Mouse (Mus musculus) ovary, postnatal 14 days (tissue): ENCODE data around the gene Ptpn14.

Experiments
- DNase-seq: peaks from one replicate; pipeline ENCODE4 v3.0.0; 2022; ENCODE audit warnings: low spot score

Gene Ptpn14

DNA sequence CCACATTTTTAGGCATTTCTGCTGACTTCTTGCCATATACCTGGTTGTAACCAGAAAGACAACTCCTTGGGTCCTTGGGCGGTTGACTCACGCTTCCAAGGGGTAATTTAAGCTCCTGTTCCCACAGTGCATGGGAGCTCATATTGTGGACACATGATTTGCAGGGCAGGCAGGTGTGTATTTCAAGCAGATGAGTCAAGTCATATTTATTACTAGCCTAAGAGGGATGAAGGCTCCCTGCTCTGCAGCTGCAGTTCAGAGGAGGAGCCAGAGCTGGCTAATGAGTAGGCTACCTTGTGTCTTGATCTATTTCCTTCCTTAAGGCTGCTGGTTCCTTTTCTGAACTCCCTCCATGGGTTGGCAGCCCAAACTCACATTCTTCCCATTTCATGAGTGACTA, 83.7 kb downstream of the Ptpn14 start:
- DNase-seq: no peak

DNA sequence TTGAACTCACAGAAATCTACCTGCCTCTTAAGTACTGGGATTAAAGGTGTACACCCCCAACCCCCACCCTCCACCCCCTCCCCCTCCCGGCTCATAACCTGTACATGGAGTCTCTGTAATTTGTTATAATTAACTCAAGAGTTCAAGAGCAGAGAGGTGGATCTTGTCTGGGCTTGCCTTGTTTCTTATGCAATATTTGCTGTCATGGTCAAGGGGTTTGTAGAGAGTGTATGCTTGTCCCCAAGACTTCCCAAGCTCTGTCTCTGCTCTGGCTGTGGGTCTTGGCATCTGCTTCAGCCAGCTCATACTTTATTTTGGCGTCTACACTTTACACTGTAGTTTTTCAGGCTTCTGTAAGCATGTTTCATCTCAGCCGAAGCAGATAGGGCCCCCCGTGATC, 86.3 kb downstream of the Ptpn14 start:
- no peak for DNase-seq

DNA sequence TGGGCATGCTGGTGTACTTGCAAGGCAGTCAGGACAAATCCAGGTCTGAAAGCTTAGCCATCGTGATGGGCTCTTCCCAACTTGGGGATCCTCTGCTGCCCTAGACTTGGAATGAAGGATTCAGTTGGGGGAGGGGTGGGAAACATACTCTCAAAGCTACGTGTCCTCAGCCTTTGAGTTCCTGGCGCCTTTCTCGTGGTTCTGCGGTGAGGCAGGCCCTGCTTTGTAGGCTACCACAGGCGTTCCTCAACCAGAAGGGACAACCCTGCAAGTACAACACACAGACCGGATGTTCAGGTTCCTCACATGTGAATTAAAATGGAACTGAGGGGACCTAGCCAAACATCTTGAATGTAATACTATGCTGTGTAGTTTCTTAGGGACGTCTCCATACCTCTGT, 89.0 kb downstream of the Ptpn14 start:
- no peak for DNase-seq

DNA sequence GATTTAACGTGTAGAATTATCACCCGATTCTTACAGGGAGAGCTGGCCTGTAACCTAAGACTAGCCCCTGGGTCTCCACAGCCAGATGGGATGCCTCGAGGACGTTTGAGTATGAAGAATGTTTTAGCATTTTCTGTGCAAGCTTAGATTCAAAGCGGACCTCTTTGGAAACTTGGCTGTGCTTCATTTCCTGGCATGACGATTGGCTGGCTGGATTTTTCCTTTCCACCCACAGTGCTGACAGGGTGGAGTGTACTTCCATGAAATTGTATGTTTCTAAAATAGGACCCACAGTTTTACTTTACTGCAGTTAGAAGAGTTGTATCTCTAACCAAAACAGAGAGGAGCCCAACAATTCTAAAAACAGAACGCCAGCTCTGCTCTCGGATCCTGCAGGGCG, 89.7 kb downstream of the Ptpn14 start:
- DNase-seq: no peak

DNA sequence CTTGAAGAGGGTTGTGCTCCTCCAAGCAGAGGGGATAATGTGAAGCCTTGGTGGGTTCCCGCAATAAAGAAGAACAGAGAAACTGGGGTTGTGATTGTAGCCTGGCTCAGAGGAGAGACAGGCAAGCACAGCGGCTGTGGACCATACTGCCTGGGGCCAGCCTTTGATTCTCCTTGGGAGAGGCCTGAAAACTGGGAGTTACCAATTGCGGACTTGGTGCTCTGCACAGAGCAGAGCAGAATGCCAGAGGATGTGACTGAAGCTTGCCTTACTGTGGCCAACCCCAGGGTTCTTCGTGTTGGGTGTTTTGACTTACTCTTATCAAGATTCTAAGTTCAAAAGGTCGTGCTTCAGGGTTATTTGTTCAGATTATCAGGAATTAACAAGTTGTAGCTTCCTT, 92.0 kb downstream of the Ptpn14 start:
- DNase-seq: no peak

DNA sequence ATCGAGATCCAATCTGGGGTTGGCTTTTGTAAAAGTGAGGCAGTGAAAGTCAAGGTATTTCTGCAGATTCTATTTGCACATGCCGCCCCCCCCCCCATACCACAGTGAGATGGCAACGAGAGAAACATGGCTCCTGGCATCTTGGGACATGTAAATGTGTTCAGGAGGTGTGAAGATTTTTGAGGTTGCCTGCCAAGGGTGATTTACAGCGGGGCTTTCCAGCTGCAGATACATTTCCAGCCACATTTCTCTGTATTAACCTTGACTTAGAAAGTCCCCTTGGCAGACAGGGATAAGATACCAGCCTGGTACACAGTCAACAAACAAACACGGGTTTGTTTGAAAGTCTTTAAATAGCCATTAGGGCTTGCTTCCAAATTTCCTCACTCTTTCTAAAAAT, 96.4 kb downstream of the Ptpn14 start:
- no peak for DNase-seq

DNA sequence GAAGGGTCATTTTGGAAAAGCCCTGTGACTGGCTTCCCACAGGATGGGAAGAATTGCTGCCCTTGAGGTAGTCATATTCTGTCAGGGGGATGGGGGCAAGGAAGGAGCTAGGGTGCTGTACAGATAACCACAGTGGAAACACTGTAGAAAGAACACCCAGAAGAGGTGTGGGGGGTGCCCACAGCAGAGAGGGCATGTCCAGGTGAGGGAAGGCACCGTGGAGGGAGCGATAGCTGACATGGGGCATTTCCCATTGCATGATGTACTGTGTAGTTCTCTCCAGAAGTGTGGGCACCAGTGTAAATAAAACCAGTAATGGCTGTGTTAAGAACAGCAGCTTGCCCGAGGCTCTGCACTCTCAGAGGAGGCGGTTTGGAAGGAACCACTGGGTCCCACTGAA, 102.3 kb downstream of the Ptpn14 start:
- DNase-seq: no peak

DNA sequence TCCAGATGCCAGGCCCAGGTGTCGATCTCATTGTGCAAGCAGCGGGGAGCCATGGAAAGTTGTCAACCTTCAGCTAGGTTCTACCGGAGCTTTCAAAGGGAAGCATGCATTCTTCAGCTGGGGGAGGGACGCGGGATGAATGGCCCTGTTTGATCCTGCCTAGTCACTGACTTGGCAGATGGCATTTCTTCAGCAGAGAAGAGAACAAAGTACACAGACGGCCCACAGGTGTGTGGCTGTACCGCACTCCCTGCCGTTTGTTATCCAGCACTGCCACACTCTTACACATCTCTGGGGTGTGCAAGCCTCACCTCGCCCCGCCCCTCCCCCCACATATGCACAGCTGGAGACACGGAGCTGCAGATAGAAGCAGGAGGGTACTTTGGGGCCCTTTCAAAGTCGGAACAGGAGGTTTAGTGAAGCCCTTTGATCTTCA, 102.7 kb downstream of the Ptpn14 start:
- DNase-seq: no peak

DNA sequence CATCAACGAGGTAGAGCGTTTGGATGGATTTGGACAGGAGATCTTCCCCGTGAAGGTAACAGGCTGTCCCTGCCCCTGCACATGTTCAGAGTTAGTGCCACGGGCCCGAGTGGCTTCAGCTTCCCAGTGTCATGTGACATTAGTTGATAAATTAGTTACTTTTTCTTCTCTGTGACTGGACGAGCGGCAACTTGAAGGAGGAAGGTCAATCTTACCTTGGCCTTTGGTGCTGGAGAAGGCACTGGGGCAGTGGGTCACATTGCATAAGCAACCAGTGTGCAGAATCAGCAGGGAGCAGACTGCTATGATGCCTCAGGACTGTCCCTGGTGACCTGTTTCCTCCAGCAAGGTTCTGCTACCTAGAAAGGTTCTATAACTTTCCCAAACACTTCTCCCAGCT, 105.3 kb downstream of the Ptpn14 start:
- DNase-seq: no peak

DNA sequence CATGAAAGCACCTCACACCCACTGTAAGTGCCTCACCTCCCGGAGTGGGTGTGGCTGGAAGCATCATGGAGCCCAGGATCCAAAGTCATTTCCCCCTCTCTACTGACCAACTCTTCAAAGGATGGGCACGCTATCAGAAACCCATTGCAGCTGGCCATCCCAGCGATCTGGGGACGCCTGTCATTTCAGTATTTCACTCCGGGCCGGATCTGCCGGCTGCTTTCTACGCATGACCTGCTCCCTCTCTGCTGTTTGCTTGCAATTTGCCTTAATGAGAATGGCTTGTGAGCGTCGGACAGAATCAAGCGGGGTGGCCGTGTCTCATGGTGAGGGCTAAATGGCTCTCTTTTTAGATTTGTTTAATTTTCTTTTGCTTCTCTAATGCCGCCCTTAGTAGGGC, 106.1 kb downstream of the Ptpn14 start:
- DNase-seq: no peak

DNA sequence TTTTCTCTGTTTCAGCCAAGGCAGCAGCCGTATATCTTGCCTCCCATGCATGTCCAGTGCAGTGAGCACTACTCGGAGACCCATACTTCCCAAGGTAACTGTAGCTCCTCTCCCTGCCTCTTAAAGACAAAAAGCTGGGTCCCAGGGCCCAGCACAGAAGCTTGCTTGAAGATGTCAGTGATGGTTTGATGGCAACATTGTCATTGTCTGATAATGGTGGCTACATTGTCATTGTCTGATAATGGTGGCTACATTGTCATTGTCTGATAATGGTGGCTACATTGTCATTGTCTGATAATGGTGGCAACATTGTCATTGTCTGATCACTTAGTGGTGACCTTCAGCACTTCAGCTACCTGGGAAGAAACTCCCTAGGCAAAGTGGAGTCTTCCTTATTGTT, 118.3 kb downstream of the Ptpn14 start:
- DNase-seq: no peak

DNA sequence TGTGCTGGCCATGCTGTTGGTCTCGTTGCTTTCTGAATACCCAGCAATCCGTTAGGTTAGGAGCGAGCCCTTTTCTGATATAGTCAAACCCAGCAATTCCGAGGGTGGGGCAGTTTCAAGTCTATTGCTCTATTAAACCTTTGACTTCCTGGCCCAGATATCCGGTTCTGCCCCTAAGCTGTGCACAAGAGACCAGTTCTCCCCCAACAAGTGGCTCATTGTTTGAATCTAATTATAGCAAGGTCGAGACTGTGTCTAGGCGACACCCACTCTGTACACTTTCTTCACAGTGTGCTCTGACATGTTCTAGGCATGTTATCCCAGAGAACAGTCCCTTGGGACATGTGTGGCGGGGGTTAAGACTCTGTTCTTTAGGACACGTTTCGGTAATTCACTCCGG, 121.5 kb downstream of the Ptpn14 start:
- DNase-seq: no peak

DNA sequence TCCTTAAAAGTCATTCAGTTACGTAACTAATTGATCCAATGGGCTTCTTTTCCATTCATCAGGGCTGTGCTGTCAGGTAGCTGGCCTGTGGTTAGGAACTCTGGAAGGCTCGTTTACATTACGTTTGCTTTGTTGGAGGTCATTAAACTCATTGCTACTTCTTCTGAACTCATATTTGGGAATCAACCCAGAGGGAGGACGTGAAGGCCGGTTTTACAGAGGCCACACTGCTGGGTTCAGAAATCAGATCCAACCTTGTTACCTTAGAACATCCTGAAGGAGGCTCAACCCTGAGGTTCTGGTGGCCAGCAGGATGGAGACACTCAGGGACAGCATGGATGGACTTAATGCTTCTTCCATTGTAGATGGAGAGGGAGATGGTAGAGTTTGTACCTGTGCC, 124.0 kb downstream of the Ptpn14 start:
- DNase-seq: no peak

DNA sequence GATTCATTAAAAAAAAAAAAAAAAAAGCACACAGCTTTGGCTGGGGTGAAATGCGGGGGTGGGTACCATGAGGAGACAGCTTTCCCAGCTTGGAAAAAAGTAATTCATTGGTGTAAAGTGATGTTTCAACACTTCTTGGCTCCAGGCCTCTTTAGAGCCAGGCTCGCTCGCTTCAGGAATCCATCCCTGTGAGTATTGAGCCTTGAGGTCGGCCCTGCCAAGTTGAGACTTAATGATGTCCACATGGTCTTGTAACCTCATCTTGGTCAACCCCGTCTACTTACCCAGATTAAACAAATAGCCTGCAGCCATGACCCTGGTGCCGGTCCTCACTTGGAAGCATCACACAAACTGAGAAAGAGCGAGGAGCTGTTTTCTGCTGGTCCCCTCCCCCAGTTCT, 124.4 kb downstream of the Ptpn14 start:
- no peak for DNase-seq

DNA sequence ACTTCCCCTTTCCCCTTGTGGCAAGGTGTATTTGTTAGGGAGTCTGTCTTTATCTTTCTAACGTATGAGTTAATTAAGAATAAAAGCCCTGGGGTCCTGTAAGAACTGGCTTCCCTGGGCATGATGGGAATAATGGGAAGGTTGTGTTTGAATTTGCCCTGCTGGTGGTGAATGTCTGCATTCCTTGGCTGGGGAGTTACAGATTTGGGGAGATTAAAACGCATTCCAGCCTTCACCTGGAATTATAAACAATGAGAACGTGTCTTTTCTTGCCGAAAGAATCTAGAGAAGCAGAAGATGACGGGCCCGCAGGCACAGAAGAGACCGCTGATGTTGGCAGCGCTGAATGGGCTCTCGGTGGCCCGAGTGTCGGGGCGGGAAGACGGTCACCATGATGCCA, 126.6 kb downstream of the Ptpn14 start:
- DNase-seq: no peak

DNA sequence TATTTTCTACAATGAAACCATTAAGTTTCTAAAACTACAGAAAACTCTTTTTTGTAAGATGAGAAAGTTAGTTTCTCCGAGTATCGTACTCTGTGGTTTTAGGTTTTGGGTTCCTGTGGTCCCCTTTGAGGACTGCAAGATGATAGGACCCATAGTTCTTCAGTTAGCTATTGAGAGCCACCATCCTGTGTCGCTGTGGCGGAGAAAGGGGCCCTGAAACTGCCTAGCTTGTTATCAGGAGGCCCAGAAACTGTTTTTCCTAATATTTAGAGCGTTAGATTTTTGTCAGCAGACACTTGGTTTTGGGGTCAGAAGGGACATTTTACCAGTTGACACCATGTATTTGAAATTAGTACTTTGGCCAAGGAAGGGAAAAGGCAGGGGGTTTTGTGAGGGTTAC, 127.7 kb downstream of the Ptpn14 start:
- no peak for DNase-seq

DNA sequence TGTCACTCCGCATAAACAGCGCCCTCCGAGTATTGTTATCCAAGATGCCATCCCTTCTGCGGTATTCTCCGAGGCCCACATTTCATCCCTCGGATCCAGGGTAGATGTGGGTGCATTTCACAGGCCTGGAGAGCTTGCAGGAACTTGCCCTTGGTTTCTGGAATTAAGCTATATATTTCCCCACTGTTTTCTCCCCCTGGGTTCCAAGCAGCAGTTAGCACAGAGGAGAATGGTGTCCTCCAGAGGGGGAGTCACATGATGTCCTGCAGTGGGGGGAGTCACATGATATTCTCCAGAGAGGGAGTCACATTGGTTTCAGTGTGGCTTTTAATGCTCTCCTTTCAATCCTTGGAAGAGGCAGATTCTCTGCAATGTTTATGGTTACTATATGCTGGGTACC, 130.3 kb downstream of the Ptpn14 start:
- no peak for DNase-seq

DNA sequence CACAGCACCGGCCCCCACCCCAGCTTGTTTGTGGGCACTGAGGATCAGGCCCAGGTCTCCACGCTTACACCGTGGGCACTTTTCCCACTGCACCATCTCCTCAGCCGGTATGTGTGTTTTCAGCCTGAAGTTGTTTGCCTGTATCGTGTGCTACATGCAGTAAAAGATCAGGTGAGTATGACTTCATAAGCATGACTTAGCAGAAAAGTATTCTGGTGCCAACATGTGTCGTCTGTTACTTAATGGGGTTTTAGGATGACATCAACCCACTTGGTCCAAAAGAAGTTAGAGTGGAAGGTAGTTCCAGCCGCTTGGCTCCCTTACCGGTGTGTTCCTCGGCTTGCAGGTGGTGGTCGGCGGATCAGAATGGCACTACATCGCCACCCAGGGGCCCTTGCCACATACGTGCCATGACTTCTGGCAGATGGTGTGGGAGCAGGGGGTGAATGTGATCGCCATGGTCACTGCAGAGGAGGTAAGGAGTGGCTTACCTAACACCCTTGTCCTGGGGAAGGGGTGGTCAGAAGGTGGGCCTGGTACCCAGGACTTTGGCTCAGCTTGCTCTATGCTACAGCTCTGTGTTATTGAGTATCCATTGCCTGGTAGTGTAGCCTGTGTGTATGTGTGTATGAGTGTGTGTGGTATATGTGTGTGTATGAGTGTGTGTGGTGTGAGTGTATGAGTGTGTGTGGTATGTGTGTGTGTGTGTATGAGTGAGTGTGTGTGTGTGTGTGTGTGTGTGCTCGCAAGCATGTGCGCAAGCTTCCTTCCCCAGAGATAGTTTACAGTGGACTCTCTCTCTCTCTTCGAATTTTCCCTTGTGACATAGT, 132.3 kb downstream of the Ptpn14 start:
- DNase-seq: no peak

DNA sequence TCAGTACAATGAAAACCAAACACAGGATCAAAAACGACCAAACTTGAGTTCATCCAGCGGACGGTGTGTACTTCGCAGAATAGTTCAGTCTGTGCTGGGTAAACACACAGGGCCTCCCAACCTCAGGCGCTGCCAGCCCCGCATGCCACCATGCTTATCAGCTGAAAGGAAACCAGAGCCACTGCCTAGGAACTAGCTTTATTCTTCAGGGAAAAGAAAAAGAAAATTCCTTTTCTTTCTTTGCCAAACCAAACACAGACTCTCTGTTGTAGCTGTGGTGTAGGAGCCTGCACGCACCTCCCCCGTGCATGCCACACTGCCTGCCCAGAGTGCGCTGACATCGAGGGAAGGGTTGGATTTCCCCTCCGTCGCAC, 132.9 kb downstream of the Ptpn14 start:
- DNase-seq: no peak

DNA sequence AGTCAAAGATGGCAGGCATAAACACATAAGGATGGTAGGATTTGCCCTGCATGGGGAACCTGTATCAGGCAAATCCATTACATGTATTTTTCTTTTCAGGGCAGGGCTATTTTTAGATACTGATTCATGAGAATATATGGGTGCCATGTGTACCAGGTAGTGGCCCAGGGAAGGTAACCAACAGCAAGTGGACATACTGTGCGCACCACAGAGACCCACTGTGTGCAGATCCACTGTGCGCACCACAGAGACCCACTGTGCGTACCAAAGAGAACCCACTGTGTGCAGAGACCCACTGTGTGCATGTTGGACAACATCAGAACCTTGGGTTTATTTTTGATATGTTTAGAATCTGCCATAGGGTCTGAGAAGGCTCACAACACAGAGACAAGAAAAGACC, 135.7 kb downstream of the Ptpn14 start:
- no peak for DNase-seq

DNA sequence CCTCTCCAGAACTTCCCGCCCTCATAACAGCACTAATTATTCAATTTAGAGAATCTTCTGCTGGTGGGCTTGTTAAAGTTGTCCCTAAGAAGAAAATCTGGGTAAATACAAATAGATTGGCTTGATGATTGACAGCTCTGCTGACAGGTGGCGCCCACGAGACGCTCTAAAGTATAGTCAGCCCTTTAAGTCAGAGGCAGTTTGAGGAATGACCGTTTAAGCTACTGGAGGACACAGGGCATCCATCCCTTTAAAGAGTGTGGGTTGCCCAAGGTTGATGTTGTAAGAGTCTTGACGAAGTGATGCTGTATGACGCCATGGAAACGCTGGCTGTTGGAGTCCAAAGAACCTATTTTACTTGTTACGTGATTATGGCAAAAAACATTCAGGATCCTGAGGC, 136.2 kb downstream of the Ptpn14 start:
- DNase-seq: no peak

DNA sequence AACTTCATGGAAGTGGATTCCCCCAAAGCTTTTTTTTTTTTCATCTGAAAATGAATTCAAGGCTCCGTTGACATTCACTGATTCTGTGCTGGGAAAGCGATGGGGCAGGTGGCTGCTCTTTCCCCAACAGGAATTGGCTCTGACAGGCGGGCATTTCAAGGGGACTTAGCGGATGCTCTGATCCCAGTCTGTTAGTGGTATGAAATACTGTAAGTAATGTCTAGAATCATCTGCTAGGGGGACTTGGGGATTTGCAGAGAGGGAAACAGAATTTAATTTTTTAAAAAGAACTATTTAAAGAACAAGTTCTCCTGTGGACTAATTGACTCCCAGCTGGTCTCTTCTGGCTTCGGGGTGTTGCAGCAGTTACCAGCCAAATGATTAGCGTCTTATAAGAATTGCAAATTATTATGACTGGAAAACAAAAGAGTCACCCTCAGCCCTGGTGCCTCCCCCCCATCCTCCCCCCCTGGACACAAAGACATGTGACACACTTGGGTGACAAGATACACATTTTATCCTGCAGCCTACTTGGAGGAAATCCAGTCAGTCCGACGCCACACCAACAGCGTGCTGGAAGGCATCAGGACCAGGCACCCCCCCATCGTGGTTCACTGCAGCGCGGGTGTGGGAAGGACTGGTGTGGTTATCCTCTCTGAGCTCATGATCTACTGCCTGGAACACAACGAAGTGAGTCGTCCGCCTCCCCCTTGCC, 136.9 kb downstream of the Ptpn14 start:
- DNase-seq: no peak

DNA sequence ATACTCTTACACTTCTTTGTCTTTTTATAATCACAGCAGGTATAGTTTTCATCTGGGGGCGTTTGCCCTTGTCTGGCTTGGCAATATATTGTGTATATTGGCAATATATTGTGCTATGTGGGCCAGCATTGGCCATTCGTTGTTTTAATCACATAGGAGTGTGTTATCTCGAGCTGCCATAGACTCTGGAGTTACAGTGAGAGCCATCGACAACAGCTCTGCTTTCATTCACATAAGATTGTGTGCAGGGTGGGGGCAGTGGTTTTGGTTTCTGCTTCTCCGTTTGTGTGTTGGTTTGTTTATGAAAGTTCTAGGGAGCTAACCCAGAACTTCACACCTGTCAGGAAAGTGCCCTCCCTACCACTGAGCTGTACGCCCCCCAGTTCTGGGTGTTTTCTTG, 138.6 kb downstream of the Ptpn14 start:
- DNase-seq: no peak

DNA sequence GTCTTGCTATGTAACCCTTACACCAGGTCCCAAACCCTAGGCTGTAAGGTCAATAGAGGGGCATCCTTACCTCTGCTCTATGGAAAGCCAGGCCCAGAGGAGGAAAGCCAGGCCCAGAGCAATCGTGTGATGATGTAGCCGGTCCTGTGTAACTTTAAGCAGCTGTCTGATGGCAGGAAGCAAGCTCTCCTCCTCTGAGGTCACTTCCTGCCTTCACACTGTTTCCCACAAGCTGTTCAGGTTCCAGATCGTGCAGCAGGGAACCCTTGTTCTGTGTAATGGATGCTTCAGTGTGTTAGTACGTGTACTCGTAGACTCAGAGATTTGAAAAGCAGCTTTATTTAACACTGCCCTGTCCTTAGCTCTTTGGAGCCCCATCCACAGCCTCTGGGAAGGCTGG, 139.0 kb downstream of the Ptpn14 start:
- no peak for DNase-seq
